Mouse (Mus musculus): ENCODE results near the gene Zmynd11. TPM values are rescaled to one million over a fixed set of nuclear protein-coding genes. Genes with fewer than 3 reads are reported as not detected.

Gene Zmynd11
- polyA plus RNA-seq (2015; fragmentation: Nextera tagmentation; extraction: Ambion mirVana) = 119 and 140 TPM in 2 replicates

GRCm38 (mm10) chr13:9764646-9765536 lies at the start of gene Zmynd11:
Gene Zmynd11 (minus strand): TSS chr13:9765330.
- Histone ChIP-seq H3K4me2 (peak within 1 kb of the TSS; percentile 73), H3K36me3 (no peaks in the 10 kb centered on the region), H3K27ac (peak within 1 kb of the TSS; percentile 100), H3K4me3 (peak within 1 kb of the TSS; percentile 98), H3K9ac (peak within 1 kb of the TSS; percentile 99), H3K9me3 (no peaks in the 10 kb centered on the region), H3K27me3 (no peaks in the 10 kb centered on the region), H3K4me1 (peaks cover 48% of the 10 kb centered on the region)
- WGBS = under 1% methylated on average over 77 of the region's 98 CpGs
- peak; percentile 79 for ATAC-seq (ENCODE audit: insufficient number of reproducible peaks, insufficient read depth, low FRiP score, low TSS enrichment, low read depth)

DNA sequence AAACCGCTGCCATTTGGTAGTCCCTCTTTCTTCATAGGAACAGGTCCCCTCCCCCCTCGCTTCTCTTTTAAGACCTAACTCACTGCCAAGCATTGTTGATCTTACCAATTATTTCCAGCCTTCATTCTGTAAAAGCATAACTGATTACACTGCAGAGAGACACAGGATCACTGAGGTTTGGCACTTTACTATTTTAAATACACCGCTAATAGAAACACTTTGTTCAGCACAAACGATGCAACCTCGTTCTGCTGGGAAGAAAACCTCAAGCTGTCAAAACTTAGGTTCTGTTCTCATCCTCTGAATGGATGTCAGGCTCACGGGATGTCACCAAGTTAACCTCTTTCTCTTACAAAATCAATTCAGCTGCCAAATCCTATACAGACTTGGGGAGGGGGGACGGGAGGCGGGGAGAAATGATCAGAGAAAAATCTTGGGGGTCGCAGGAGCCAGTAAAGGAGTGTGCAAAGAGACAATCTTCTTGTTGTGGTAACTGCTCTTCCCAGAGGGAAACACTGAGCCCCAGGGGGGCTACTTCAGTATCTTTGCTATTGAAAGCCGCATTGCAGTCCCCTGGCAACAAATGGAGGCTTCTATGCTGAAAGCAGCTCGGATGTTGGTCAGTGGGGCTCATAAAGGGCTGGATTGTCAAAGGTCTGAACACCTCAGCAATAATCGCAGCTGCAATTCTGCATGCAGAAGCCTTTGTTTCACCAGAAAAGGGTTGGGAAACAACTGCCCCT lies 30.9 kb upstream of the Zmynd11 start:
- Histone ChIP-seq H3K27ac (no peak overlapping the region), H3K4me2 (peak overlapping the region; percentile 68), H3K9ac (peak overlapping the region; percentile 59), H3K9me3 (no peaks in the 10 kb centered on the region), H3K36me3 (no peaks in the 10 kb centered on the region), H3K4me3 (peak overlapping the region; percentile 39), H3K27me3 (no peaks in the 10 kb centered on the region), H3K4me1 (peaks cover 21% of the 10 kb centered on the region)
- ATAC-seq (ENCODE audit: insufficient number of reproducible peaks, insufficient read depth, low FRiP score, low TSS enrichment, low read depth) = no peak
- WGBS = 3% methylated on average over 12 of the region's 12 CpGs

DNA sequence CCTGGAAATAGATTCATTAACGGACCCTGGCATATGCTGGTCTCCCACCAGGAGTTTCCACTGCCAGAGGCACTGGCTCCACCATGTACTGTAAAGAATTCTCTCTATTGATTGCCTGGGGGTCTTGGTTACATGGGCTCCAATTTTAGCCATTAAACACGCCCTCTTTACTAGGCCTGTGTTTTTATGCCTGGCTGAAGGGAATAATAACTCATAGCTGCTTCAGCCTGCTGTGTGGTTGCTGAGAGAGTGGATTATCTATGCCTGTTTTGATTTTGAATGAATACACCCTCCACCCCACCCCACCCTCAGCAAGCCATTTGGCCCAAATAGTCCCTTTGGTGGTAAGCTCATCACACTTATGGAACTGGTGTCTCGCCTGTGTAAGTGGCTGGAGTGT lies 20.9 kb upstream of the Zmynd11 start:
- Histone ChIP-seq H3K4me3 (no peak overlapping the region), H3K9ac (no peak overlapping the region), H3K36me3 (no peaks in the 10 kb centered on the region), H3K4me2 (no peak overlapping the region), H3K27ac (no peak overlapping the region), H3K4me1 (no peaks in the 10 kb centered on the region), H3K9me3 (no peaks in the 10 kb centered on the region), H3K27me3 (no peaks in the 10 kb centered on the region)
- 45% methylated on average over 3 of the region's 3 CpGs for WGBS
- ATAC-seq (ENCODE audit: insufficient number of reproducible peaks, insufficient read depth, low FRiP score, low TSS enrichment, low read depth) = no peak

DNA sequence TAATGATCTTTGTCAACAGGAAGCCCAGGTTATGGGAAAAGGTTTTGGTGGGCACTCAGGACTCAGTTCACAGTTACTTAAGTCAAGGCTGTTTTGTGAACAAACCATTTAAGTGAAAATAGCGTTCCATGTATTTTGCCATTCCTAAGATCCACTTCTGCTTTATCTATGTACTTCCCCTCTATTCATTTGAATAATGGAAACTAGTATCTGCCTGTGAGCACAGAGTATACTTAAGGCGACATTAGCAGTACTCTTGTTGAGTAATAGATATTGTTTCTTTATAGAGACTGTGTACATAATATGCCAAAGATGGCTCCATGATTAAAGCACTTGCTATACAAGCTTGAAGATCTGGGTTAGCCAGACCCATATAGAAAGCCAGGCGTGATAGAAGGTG lies 18.6 kb upstream of the Zmynd11 start:
- H3K27ac ChIP-seq = no peak overlapping the region
- H3K4me2 ChIP-seq = no peak overlapping the region
- H3K4me1 ChIP-seq = no peaks in the 10 kb centered on the region
- no peak overlapping the region for H3K4me3 ChIP-seq
- H3K36me3 ChIP-seq = no peaks in the 10 kb centered on the region
- WGBS = 82% methylated on average over 3 of the region's 3 CpGs
- H3K27me3 ChIP-seq = no peaks in the 10 kb centered on the region
- H3K9ac ChIP-seq = no peak overlapping the region
- no peaks in the 10 kb centered on the region for H3K9me3 ChIP-seq
- no peak for ATAC-seq (ENCODE audit: insufficient number of reproducible peaks, insufficient read depth, low FRiP score, low TSS enrichment, low read depth)

DNA sequence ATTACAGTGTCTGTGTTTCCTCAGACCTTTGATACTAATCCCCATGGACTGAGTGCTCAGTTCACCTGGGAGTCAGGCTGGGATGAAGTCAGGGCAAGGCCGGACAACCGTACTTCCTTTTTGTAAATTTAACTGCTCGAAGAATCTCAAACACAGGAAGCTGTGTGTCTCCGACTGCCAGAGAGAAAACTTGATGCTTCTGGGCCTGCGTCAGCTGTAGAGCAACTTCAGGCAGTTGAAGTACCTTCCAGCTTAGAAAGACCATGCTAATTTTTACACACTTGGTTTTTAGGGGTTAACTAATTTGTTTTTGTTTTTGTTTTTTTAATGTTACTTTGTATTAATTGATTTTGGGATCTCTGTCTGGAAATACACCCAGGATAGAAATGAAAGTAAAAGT lies 10.8 kb upstream of the Zmynd11 start:
- Histone ChIP-seq H3K4me2 (no peak overlapping the region), H3K27ac (no peak overlapping the region), H3K27me3 (no peaks in the 10 kb centered on the region), H3K4me3 (no peak overlapping the region), H3K36me3 (no peaks in the 10 kb centered on the region), H3K4me1 (no peaks in the 10 kb centered on the region), H3K9me3 (no peaks in the 10 kb centered on the region), H3K9ac (no peak overlapping the region)
- WGBS = 31% methylated on average over 5 of the region's 5 CpGs
- no peak for ATAC-seq (ENCODE audit: insufficient number of reproducible peaks, insufficient read depth, low FRiP score, low TSS enrichment, low read depth)

- Histone ChIP-seq H3K4me1 (no peaks in the 10 kb centered on the region), H3K27me3 (no peaks in the 10 kb centered on the region), H3K4me3 (no peak overlapping the region), H3K9me3 (no peaks in the 10 kb centered on the region), H3K9ac (no peak overlapping the region), H3K4me2 (no peak overlapping the region), H3K27ac (no peak overlapping the region), H3K36me3 (no peaks in the 10 kb centered on the region)
- ATAC-seq (ENCODE audit: insufficient number of reproducible peaks, insufficient read depth, low FRiP score, low TSS enrichment, low read depth) = no peak
Measured at GRCm38 (mm10) chr13:9774077-9774476, 8.9 kb upstream of the Zmynd11 start.

- H3K4me1 ChIP-seq = peaks cover 32% of the 10 kb centered on the region
- no peak overlapping the region for H3K9ac ChIP-seq
- H3K27me3 ChIP-seq = no peaks in the 10 kb centered on the region
- no peak for ATAC-seq (ENCODE audit: insufficient number of reproducible peaks, insufficient read depth, low FRiP score, low TSS enrichment, low read depth)
- peak overlapping the region; percentile 33; the same call in 1 of the 2 replicates for H3K4me2 ChIP-seq
- no peaks in the 10 kb centered on the region for H3K9me3 ChIP-seq
- H3K4me3 ChIP-seq = no peak overlapping the region
- no peaks in the 10 kb centered on the region for H3K36me3 ChIP-seq
- peak overlapping the region; percentile 28; the same call in 1 of the 2 replicates for H3K27ac ChIP-seq
- 21% methylated on average over 5 of the region's 5 CpGs for WGBS
Measured at GRCm38 (mm10) chr13:9767279-9767678, 2.1 kb upstream of the Zmynd11 start.

GRCm38 (mm10) chr13:9766497-9766896 lies 1.4 kb upstream of the Zmynd11 start:
- WGBS = 25% methylated on average over 1 of the region's 1 CpGs
- Histone ChIP-seq H3K4me3 (no peak overlapping the region), H3K4me2 (peak overlapping the region; percentile 73)

DNA sequence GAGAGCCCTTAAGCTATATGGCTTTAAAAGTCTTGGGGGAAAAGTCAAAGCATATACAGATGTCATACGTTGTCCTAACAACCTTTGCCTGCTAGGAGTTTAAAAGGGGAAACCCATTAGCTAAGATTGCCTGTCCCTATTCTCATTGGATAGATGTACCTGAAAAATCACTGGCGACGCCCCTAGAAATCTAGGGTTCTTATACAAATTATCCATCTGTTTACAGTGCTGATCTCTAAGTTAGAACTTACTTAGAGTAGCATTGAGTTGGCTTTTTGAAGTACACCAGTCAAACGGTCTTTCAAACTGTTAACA lies 364 bp upstream of the Zmynd11 start:
- H3K27ac ChIP-seq = peak overlapping the region; percentile 100
- peaks cover 44% of the 10 kb centered on the region for H3K4me1 ChIP-seq

More at GRCm38 (mm10) chr13:9766497-9766896, 1.4 kb upstream of the Zmynd11 start:
- Histone ChIP-seq H3K4me1 (peaks cover 38% of the 10 kb centered on the region), H3K9ac (no peak overlapping the region), H3K27me3 (no peaks in the 10 kb centered on the region), H3K36me3 (no peaks in the 10 kb centered on the region), H3K27ac (no peak overlapping the region), H3K9me3 (no peaks in the 10 kb centered on the region)
- ATAC-seq (ENCODE audit: insufficient number of reproducible peaks, insufficient read depth, low FRiP score, low TSS enrichment, low read depth) = no peak

GRCm38 (mm10) chr13:9763828-9764645 lies 1.1 kb downstream of the Zmynd11 start:
- H3K4me3 ChIP-seq = peak overlapping the region; percentile 98
- peak overlapping the region; percentile 100 for H3K27ac ChIP-seq
- peaks cover 49% of the 10 kb centered on the region for H3K4me1 ChIP-seq
- H3K9ac ChIP-seq = peak overlapping the region; percentile 99
- H3K9me3 ChIP-seq = no peaks in the 10 kb centered on the region
- under 1% methylated on average over 59 of the region's 111 CpGs for WGBS
- H3K27me3 ChIP-seq = no peaks in the 10 kb centered on the region
- peak; percentile 73 for ATAC-seq (ENCODE audit: insufficient number of reproducible peaks, insufficient read depth, low FRiP score, low TSS enrichment, low read depth)
- H3K36me3 ChIP-seq = no peaks in the 10 kb centered on the region
- H3K4me2 ChIP-seq = peak overlapping the region; percentile 73

More for the DNA sequence above, 364 bp upstream of the Zmynd11 start:
- ATAC-seq (ENCODE audit: insufficient number of reproducible peaks, insufficient read depth, low FRiP score, low TSS enrichment, low read depth) = no peak
- peak overlapping the region; percentile 98 for H3K4me3 ChIP-seq
- no peaks in the 10 kb centered on the region for H3K36me3 ChIP-seq
- no peaks in the 10 kb centered on the region for H3K27me3 ChIP-seq
- peak overlapping the region; percentile 99 for H3K9ac ChIP-seq
- WGBS = 4% methylated on average over 4 of the region's 4 CpGs
- H3K4me2 ChIP-seq = peak overlapping the region; percentile 73
- H3K9me3 ChIP-seq = no peaks in the 10 kb centered on the region

DNA sequence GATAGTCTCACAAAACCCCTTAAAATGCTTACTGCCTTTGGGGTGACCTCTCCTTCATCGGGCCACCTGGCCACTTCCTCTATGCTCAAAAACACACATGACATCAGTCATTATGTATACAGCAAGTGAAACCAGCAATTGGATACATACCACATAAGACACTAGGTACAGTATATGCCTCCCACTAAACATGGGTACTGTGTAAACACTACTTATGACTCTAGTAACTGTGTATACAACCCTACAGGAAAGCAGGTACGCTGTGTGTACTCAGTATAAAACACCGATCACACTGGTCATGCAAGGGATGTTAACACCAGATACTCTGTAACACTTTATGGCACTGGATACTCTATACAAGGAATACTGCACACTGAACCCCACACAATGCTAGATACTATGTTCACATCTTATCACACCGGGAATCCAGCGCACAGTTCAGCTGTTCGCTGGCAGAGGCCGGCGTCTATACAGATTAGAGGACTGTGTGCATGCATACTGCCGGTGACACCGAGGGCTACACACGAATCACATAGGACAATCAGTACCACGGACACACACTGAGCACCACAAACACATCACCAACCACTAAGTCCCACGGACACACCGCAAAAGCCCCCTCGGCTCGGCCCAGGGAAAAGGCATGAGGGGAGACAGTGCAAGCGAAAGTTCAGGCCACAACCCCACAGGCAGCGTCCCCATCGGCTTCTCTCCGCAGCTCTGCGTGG lies 1.9 kb downstream of the Zmynd11 start:
- peak overlapping the region; percentile 99 for H3K9ac ChIP-seq
- 3% methylated on average over 21 of the region's 21 CpGs for WGBS
- H3K27ac ChIP-seq = peak overlapping the region; percentile 100
- no peaks in the 10 kb centered on the region for H3K27me3 ChIP-seq
- H3K4me1 ChIP-seq = peaks cover 55% of the 10 kb centered on the region
- no peaks in the 10 kb centered on the region for H3K9me3 ChIP-seq
- no peaks in the 10 kb centered on the region for H3K36me3 ChIP-seq
- H3K4me3 ChIP-seq = peak overlapping the region; percentile 98
- H3K4me2 ChIP-seq = peak overlapping the region; percentile 73
- ATAC-seq (ENCODE audit: insufficient number of reproducible peaks, insufficient read depth, low FRiP score, low TSS enrichment, low read depth) = no peak

All from embryonic facial prominence, embryonic 13.5 days (tissue).